Mouse (Mus musculus) cerebral cortex, adult 2 months (tissue): Measurements from ENCODE around the gene Hist1h2ag.

Source experiments
- WGBS: fragments of 180-500 bp; shearing (Covaris S2); methylation state at CpG from one replicate; pipeline ENCODE4 v1.1.7; 2018; 5-methylcytosine and 5-hydroxymethylcytosine counted together

The Hist1h2ag gene

DNA sequence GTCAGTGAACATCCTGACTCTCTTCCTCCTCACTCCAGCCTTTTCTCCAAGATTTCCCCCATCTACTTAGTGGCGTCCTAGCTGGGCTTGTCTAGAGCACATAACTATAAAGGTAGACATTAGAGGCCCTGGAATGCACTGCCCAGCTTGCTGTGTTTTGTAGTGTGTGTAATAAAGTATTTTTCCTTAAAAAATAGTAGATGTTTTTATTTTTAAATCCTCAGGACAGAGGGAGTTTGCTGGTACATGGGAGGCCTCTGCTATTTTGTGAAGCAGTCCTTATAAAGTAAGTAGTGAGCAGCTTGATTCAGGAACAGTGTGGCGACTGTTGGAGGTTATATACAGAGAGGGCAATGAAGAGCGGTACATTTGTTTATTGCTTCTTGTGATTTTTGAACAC is 34.0 kb downstream of the Hist1h2ag start:
- WGBS: 87% methylated on average over 3 of the region's 3 CpGs

DNA sequence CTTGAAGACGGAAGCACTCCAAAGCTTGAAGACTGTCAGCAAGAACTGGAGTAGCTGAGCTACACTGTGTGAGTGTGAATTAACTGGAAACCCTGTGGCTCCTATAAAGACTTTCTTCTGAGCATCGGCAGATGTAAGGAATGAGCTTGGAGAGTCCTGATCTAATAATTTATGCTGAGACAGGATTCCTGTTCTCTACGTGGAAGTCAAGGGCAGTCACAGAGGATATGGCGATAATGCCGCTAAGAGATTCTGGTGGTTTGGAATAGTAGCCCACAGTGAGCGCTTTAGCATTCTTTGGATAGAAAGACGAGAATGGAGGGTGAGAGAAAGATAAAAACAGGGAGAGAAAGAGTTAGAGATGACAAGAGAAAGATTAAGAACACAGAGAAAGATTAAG is 34.9 kb downstream of the Hist1h2ag start:
- WGBS: 55% methylated on average over 7 of the region's 7 CpGs

GRCm38 (mm10) chr13:22007121-22007510 is 35.6 kb downstream of the Hist1h2ag start:
- 14% methylated on average over 18 of the region's 18 CpGs for WGBS

DNA sequence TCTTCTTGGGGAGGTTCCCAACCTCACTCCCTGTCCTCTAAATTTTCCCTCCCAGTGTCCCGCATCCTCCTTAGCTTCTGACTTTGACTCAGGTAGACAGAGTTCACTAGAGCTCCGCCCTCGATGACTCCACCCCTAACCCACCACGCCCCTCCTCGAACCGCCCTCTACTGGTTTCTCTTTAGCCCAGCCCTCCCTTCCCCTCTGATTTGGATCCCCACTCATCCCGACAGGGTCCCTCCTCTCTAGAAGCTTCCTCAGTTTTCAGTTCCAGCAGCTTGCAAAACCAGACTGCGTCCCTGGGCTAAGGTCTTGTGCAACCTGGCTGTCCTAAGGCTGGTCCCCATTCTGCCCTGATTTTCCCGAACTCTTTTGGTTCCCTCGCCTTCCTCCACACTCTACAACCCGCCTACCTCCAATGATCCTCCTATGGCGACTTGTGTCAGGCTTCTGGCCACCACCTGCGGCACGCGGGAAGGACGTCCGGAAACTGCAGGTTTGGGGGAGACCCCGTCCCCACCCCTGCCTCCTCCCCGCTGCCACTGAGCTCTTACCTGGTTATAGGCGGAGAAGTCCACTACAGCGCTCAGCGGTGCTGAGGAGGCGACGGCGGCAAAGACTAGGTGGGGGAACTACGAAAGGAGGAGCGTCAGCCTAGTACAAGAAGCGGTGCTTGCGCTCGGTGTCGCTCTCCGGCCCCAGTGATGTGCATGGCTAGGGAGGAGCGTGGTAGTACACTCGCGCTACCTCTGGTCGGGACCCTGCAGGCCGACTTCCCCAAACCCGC is 36.2 kb downstream of the Hist1h2ag start:
- WGBS: 1% methylated on average over 38 of the region's 38 CpGs

- under 1% methylated on average over 45 of the region's 45 CpGs for WGBS
Measured at GRCm38 (mm10) chr13:22005605-22006333, 37.0 kb downstream of the Hist1h2ag start.

GRCm38 (mm10) chr13:22001823-22002222 is 40.9 kb downstream of the Hist1h2ag start:
- 31% methylated on average over 5 of the region's 5 CpGs for WGBS

- 64% methylated on average over 2 of the region's 2 CpGs for WGBS
Measured at GRCm38 (mm10) chr13:22001346-22001745, 41.4 kb downstream of the Hist1h2ag start.

- 53% methylated on average over 4 of the region's 4 CpGs for WGBS
Measured at GRCm38 (mm10) chr13:21999147-21999546, 43.6 kb downstream of the Hist1h2ag start.

DNA sequence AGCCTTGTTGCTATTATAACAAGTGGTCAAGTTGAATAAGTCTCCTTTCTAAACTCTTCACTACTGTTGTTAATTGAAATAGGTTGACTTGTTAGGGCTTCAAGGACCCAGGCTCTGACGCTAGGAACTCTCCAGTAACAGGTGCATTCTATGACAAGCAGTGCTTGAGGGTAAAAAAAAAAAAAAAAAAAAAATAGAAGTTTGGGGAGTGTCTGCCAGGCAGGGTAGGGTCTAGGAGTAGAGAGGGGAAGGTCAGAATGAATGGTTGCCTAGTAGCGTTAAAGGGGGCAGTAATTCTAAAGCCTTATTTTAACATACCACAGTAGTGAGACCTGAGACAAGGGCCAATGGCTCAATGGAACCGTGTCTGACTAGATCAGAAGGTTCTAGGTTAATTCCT is 44.3 kb downstream of the Hist1h2ag start:
- WGBS: 42% methylated on average over 3 of the region's 3 CpGs

DNA sequence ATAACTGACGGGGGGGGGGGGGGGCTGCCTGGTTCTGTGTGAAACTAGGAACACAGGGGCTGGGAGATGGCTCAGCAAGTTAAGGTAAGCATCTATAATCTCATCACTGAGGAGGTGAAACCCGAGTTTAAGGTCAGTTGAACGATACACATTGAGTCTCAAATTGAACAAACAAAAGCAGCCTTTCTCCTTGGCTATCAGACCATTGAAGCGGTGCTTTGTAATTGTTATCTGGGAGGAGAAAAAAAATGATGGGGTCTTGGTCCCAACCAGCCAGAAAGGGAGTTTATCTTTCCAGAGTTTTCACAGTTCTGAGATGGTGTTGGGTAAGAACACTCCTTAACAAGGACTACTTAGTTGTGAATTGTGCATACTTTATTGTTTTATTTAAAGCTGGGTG is 44.9 kb downstream of the Hist1h2ag start:
- 13% methylated on average over 4 of the region's 4 CpGs for WGBS

DNA sequence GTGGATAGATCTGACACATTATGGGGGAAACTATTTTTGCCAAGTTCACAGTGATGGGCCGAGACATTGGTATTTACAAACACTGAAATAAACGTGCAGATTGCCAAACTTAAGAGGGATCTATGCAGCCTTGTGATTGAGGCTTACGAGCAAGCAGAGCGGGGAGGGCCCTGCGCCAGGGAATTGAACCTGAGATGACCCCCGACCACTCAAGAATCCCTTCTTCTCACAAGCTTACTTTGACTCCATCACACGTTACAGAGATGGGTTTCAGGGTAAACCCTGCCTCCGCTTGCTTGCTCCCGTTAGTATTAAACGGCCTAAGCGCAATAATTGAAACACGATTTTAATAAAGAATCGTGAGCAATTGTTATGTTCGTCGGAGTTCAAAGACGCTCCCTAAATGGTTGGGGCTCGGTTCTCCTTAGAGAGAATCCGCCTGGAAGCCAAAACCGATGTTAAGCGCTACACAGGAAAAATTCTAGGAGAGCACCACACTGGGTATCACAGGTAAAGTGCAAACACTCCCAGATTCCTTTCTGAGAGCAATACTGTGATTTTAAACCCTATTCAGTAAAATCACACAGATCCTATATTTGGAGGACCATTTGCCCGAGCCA is 45.4 kb downstream of the Hist1h2ag start:
- 7% methylated on average over 21 of the region's 21 CpGs for WGBS

GRCm38 (mm10) chr13:21996840-21997185 is 45.9 kb downstream of the Hist1h2ag start:
- 5% methylated on average over 13 of the region's 13 CpGs for WGBS

- WGBS: 8% methylated on average over 12 of the region's 12 CpGs
Measured at GRCm38 (mm10) chr13:21996101-21996839, 46.5 kb downstream of the Hist1h2ag start.

DNA sequence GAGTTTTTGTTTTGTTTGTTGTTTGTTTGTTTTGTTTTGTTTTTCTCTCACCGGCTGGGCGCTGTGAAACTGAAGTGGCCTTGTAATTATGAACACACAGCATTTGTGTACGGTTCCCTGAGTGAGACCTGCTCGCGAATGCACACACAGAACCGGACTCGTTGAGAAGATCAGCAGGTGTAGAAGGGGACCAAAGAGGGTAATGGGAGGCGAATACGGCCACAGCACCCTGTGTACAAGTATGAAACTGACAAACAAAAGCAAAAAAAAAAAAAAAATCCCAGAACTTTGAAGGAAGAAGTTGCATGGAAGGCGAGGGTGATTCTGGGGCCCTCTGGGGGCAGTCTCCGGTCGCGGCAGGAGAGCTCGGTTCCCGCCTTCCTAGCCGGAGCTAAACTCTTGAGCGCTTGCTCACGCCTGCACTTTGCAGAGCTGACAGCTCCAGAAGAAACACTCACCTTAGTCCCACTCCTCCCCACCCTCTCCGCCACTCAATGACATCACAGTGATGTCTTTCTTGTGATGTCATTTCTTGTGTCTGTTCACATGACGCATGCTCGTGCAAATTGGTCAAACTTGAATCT is 47.3 kb downstream of the Hist1h2ag start:
- WGBS: 3% methylated on average over 21 of the region's 21 CpGs

- 9% methylated on average over 8 of the region's 8 CpGs for WGBS
Measured at GRCm38 (mm10) chr13:21994896-21995295, 47.8 kb downstream of the Hist1h2ag start.

DNA sequence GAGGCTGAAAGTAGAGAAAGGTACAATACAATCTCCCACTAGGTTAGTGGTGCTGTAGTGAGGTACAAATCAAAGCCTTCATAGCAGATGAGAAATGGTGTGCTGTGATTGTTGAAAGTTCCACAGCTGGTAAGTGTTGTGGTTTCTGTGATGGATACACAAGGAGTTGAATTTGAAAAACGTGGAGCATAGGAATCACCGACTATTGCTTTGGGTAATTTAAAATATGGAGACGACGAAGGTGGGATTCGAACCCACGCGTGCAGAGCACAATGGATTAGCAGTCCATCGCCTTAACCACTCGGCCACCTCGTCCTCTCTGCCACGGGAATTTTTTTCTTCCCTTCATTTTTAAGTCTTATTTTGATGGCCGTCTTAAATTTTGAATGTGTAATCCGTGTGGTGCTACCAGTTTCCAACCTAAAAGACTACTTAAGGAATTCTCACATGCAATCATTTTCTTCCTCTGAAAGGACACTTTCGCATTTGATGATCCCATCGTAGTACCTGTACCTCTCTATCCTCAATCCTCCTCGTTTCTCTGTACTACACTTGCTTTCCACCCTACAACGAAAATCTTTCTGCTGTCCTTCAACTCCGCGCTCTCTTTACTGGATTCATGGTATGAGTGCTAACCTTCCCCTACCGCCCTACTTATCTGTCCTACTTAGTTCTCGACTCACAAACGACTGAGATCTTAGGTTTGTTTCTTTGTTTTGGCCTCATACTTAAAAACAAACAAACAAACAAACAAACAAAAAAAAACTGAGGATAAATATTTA is 48.6 kb downstream of the Hist1h2ag start:
- 9% methylated on average over 22 of the region's 22 CpGs for WGBS

GRCm38 (mm10) chr13:21992550-21992949 is 50.2 kb downstream of the Hist1h2ag start:
- 94% methylated on average over 5 of the region's 5 CpGs for WGBS
